Mouse (Mus musculus): Measurements from ENCODE around the gene Ttc13. TPM values are rescaled to one million over a fixed set of nuclear protein-coding genes. Genes with fewer than 3 reads are reported as not detected.

Ttc13 gene
- polyA plus RNA-seq, 1 experiment from 2014 or later = 70.9 TPM

GRCm38 (mm10) chr8:124661781-124662180, 60.0 kb downstream of the Ttc13 start:
- H3K36me3 ChIP-seq (ENCODE audit: control insufficient read depth, insufficient read depth, low read length) = no peaks in the 10 kb centered on the region
- DNase-seq (no peak), ATAC-seq (ENCODE audit: low FRiP score, low TSS enrichment) (no peak)
- peak overlapping the region; percentile 89 for H3K4me3 ChIP-seq (replicated peaks; ENCODE audit: low read depth, low read length)
- H3K4me1 ChIP-seq (ENCODE audit: control insufficient read depth, insufficient read depth, low read length) = peaks cover 37% of the 10 kb centered on the region
- H3K9me3 ChIP-seq (ENCODE audit: control insufficient read depth, low read length) = no peaks in the 10 kb centered on the region
- 66% methylated on average over 9 of the region's 9 CpGs for WGBS
- H3K27ac ChIP-seq (replicated peaks; ENCODE audit: low read depth, low read length) = no peak overlapping the region
- H3K27me3 ChIP-seq (ENCODE audit: control insufficient read depth, insufficient read depth, low read length) = no peaks in the 10 kb centered on the region
- peak overlapping the region; percentile 83 for H3K9ac ChIP-seq (replicated peaks; ENCODE audit: low read length)
- H3K4me2 ChIP-seq (ENCODE audit: low read length) = peak overlapping the region; percentile 65

- no peak for ATAC-seq (ENCODE audit: low FRiP score, low TSS enrichment)
- Histone ChIP-seq H3K27me3 (ENCODE audit: control insufficient read depth, insufficient read depth, low read length) (no peaks in the 10 kb centered on the region), H3K4me1 (ENCODE audit: control insufficient read depth, insufficient read depth, low read length) (peaks cover 37% of the 10 kb centered on the region), H3K9ac (replicated peaks; ENCODE audit: low read length) (no peak overlapping the region), H3K36me3 (ENCODE audit: control insufficient read depth, insufficient read depth, low read length) (0 out of 2 replicates have a peak, but pooled peaks cover 3% of the 10 kb centered on the region), H3K27ac (replicated peaks; ENCODE audit: low read depth, low read length) (no peak overlapping the region), H3K9me3 (ENCODE audit: control insufficient read depth, low read length) (no peaks in the 10 kb centered on the region), H3K4me2 (ENCODE audit: low read length) (no peak overlapping the region), H3K4me3 (replicated peaks; ENCODE audit: low read depth, low read length) (no peak overlapping the region)
- DNase-seq = peak; percentile 57
- WGBS = 54% methylated on average over 2 of the region's 2 CpGs
Observed at GRCm38 (mm10) chr8:124658415-124658814, 63.4 kb downstream of the Ttc13 start.

- ATAC-seq (ENCODE audit: low FRiP score, low TSS enrichment) = no peak
- Histone ChIP-seq H3K4me3 (replicated peaks; ENCODE audit: low read depth, low read length) (no peak overlapping the region), H3K9me3 (ENCODE audit: control insufficient read depth, low read length) (no peaks in the 10 kb centered on the region), H3K9ac (replicated peaks; ENCODE audit: low read length) (no peak overlapping the region), H3K27me3 (ENCODE audit: control insufficient read depth, insufficient read depth, low read length) (no peaks in the 10 kb centered on the region), H3K4me2 (ENCODE audit: low read length) (no peak overlapping the region), H3K36me3 (ENCODE audit: control insufficient read depth, insufficient read depth, low read length) (0 out of 2 replicates have a peak, but pooled peaks cover 3% of the 10 kb centered on the region), H3K4me1 (ENCODE audit: control insufficient read depth, insufficient read depth, low read length) (peaks cover 37% of the 10 kb centered on the region), H3K27ac (replicated peaks; ENCODE audit: low read depth, low read length) (no peak overlapping the region)
- 84% methylated on average over 7 of the region's 7 CpGs for WGBS
- no peak for DNase-seq
Observed at GRCm38 (mm10) chr8:124657961-124658360, 63.8 kb downstream of the Ttc13 start.

DNA sequence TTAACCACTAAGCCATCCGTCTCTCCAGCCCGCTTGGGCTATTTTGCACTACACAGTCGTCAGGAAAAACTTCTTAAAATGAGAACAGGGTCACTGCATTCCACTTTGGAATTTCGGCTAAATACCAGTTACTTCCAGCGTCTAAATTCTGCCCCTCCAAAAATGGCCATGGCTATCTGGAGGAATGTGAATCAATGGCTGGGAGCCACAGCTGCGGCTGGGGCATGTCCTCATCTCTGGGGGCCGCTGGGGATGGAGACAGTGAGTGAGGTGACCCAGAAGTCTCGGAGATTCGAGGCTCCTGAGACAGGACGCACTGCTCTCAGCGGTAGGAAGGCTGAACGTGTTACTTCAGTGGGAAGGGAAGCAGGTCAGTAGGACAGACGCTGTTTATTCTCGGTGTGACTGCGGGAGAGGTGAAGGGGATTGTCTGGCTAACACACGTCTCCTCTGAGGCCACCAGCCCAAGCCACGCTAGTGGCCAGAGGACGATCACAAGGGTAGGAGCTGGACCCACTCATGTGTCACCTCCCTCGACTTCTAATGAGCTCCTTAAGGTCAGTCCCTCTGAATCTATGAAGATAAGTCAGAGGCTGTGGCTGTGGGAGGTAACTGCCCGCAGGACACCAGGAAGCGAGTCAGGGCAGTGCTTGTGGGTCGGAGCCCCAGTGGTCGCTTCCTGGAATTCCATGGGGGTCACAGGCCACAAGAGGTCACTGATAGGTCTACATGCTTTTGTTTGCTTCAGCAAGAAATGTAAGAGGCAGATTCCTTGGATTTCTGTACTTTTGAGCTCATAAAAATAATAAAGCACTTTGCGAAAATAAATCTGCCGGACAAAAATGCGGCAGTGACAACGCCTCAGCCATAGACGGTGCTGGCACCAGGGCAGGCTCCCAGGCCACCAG, 68.0 kb downstream of the Ttc13 start:
- Histone ChIP-seq H3K4me3 (replicated peaks; ENCODE audit: low read depth, low read length) (no peak overlapping the region), H3K27ac (replicated peaks; ENCODE audit: low read depth, low read length) (no peak overlapping the region), H3K4me1 (ENCODE audit: control insufficient read depth, insufficient read depth, low read length) (peaks cover 5% of the 10 kb centered on the region; the same call in 1 of the 2 replicates), H3K9me3 (ENCODE audit: control insufficient read depth, low read length) (no peaks in the 10 kb centered on the region), H3K36me3 (ENCODE audit: control insufficient read depth, insufficient read depth, low read length) (peaks cover 18% of the 10 kb centered on the region), H3K4me2 (ENCODE audit: low read length) (no peak overlapping the region), H3K27me3 (ENCODE audit: control insufficient read depth, insufficient read depth, low read length) (no peaks in the 10 kb centered on the region), H3K9ac (replicated peaks; ENCODE audit: low read length) (no peak overlapping the region)
- DNase-seq (no peak), ATAC-seq (ENCODE audit: low FRiP score, low TSS enrichment) (no peak)
- WGBS = 77% methylated on average over 28 of the region's 28 CpGs

DNA sequence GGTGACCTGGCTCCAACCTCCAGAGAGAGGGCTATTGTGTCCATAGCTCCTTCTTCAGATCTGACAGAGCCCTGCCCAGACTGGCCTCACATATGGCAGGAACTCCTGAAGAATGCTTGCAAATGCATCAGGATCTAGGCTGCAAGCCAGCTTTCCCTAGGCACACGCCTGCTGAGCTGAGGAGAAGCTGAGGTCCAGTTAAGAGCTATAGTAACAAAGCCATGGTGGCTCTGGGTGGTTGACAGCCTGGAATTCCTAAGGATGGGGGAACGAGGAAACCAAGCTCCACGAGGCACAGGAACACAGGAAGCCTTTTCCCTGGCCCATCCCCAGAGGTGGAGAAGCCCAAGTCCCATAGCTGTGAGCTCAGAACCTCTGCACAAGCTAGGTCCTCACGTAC, 69.2 kb downstream of the Ttc13 start:
- no peak for ATAC-seq (ENCODE audit: low FRiP score, low TSS enrichment)
- peaks cover 4% of the 10 kb centered on the region; the same call in 1 of the 2 replicates for H3K4me1 ChIP-seq (ENCODE audit: control insufficient read depth, insufficient read depth, low read length)

DNA sequence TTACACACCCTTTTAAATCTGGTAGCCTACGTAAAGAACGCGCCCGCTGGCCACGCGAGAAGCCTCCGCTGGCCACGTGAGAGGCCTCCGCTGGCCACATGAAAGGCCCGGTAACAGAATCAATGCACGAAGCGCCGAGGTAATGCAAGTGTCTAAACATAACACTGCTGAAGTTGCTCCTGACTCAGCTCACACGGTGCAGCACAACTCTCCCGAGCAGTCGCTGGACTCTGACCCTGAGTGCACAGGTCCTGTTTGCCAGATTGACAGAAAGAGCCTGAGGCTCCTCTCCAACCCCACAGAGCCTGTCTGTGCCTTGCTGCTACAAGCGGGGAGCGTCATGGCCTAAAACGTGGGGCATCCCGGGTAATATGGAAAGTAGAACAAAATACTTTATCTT, 70.0 kb downstream of the Ttc13 start:
- no peak for DNase-seq
- ATAC-seq (ENCODE audit: low FRiP score, low TSS enrichment) = no peak
- no peak overlapping the region for H3K4me3 ChIP-seq (replicated peaks; ENCODE audit: low read depth, low read length)
- H3K27ac ChIP-seq (replicated peaks; ENCODE audit: low read depth, low read length) = no peak overlapping the region
- peaks cover 18% of the 10 kb centered on the region for H3K36me3 ChIP-seq (ENCODE audit: control insufficient read depth, insufficient read depth, low read length)
- 90% methylated on average over 20 of the region's 20 CpGs for WGBS
- H3K9ac ChIP-seq (replicated peaks; ENCODE audit: low read length) = no peak overlapping the region
- no peak overlapping the region for H3K4me2 ChIP-seq (ENCODE audit: low read length)
- H3K4me1 ChIP-seq (ENCODE audit: control insufficient read depth, insufficient read depth, low read length) = peaks cover 4% of the 10 kb centered on the region; the same call in 1 of the 2 replicates
- no peaks in the 10 kb centered on the region for H3K27me3 ChIP-seq (ENCODE audit: control insufficient read depth, insufficient read depth, low read length)
- no peaks in the 10 kb centered on the region for H3K9me3 ChIP-seq (ENCODE audit: control insufficient read depth, low read length)

More for the DNA sequence above, 69.2 kb downstream of the Ttc13 start:
- Histone ChIP-seq H3K9me3 (ENCODE audit: control insufficient read depth, low read length) (no peaks in the 10 kb centered on the region), H3K36me3 (ENCODE audit: control insufficient read depth, insufficient read depth, low read length) (peaks cover 18% of the 10 kb centered on the region), H3K4me2 (ENCODE audit: low read length) (no peak overlapping the region), H3K9ac (replicated peaks; ENCODE audit: low read length) (no peak overlapping the region), H3K4me3 (replicated peaks; ENCODE audit: low read depth, low read length) (no peak overlapping the region), H3K27ac (replicated peaks; ENCODE audit: low read depth, low read length) (no peak overlapping the region), H3K27me3 (ENCODE audit: control insufficient read depth, insufficient read depth, low read length) (no peaks in the 10 kb centered on the region)
- DNase-seq = no peak
- 44% methylated on average over 4 of the region's 4 CpGs for WGBS

- Histone ChIP-seq H3K27me3 (ENCODE audit: control insufficient read depth, insufficient read depth, low read length) (no peaks in the 10 kb centered on the region), H3K4me2 (ENCODE audit: low read length) (no peak overlapping the region), H3K9me3 (ENCODE audit: control insufficient read depth, low read length) (no peaks in the 10 kb centered on the region), H3K36me3 (ENCODE audit: control insufficient read depth, insufficient read depth, low read length) (peaks cover 15% of the 10 kb centered on the region), H3K4me1 (ENCODE audit: control insufficient read depth, insufficient read depth, low read length) (peaks cover 16% of the 10 kb centered on the region), H3K27ac (replicated peaks; ENCODE audit: low read depth, low read length) (no peak overlapping the region; the same call in 1 of the 2 replicates), H3K4me3 (replicated peaks; ENCODE audit: low read depth, low read length) (no peak overlapping the region), H3K9ac (replicated peaks; ENCODE audit: low read length) (no peak overlapping the region)
- no peak for ATAC-seq (ENCODE audit: low FRiP score, low TSS enrichment)
- DNase-seq = no peak
Observed at GRCm38 (mm10) chr8:124648311-124648710, 73.5 kb downstream of the Ttc13 start.

DNA sequence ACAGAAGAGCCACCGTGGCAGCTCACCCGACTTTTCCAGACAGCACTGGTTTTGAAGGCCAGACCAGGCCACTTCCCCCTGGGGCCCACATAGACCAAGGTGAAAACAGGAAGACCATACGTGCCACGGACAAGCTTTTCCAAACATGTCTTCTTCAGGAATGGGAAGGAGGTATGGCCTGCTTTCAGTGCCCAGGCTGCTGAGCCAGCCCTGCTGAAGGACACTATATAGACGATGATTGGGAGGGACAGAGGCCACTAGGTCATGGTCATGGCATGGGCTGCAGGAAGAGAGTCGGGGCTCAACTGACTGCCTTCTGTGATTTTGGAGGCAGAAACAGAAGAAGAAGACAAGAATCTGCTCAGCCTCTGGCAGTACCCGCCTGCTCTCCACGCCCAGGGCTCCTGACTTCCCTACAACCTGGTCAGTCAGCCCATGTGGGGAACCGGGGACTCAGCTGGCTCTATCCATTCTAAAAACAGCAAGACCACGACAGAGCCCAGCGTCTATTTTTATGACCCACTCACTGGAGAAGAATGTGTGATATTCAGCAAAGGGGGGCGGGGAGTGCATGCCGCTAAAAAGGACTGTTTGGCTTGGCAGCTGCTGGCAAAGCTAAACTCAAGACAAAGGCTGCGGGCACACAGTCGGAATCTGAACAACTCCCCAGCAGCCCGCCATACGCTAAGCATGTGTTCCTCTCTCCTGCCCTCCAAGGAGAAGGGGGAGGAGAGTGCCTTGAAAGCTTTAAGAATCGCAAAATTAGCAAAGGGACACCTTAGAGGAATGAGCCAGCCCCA, 78.0 kb downstream of the Ttc13 start:
- no peaks in the 10 kb centered on the region for H3K9me3 ChIP-seq (ENCODE audit: control insufficient read depth, low read length)
- 0 out of 2 replicates have a peak overlapping the region, but pooled peaks have one; percentile 49 for H3K27ac ChIP-seq (replicated peaks; ENCODE audit: low read depth, low read length)
- H3K4me1 ChIP-seq (ENCODE audit: control insufficient read depth, insufficient read depth, low read length) = peaks cover 16% of the 10 kb centered on the region
- no peaks in the 10 kb centered on the region for H3K27me3 ChIP-seq (ENCODE audit: control insufficient read depth, insufficient read depth, low read length)
- H3K36me3 ChIP-seq (ENCODE audit: control insufficient read depth, insufficient read depth, low read length) = peaks cover 8% of the 10 kb centered on the region
- H3K4me3 ChIP-seq (replicated peaks; ENCODE audit: low read depth, low read length) = no peak overlapping the region
- H3K4me2 ChIP-seq (ENCODE audit: low read length) = no peak overlapping the region
- DNase-seq (peak; percentile 64), ATAC-seq (ENCODE audit: low FRiP score, low TSS enrichment) (peak; percentile 40; the same call in 1 of the 2 replicates)
- WGBS = 61% methylated on average over 18 of the region's 18 CpGs
- no peak overlapping the region for H3K9ac ChIP-seq (replicated peaks; ENCODE audit: low read length)

Measured in midbrain, embryonic 14.5 days (tissue).